Mouse (Mus musculus): ENCODE measurements at regions not wholly inside any gene's neighbourhood (a gene's known extent, or its start where the extent isn't known, plus 50 kb on each side); places are given as distances from the start of the nearest gene placed in this dataset.
"Not testable (repeated sequence)": the region's sequence is repeated elsewhere in the genome, so short reads cannot be mapped to it uniquely, and the experiment has no call there.

DNA sequence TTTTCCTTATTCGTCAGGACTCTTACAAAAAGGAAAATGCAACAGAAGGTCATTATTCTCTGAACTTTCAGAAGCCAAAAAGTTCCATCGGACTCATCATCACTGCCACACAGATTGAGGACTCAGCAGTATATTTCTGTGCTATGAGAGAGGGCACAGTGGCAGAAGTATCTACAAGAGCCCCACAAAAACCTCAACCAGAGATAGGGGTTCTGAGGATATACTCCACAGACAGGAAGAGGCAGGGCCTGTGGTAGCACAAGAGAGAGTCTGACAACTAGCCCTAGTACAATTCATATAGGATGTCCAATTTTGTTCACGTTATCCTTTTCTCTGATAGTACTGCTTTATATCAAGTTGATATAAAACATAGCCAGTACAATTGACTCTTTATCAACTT, 510.4 kb downstream of the Dad1 start:
- TF ChIP-seq CTCF, EP300 (IDR thresholded peaks at IDR 0.05): not testable (repeated sequence)

Measured in lung, postnatal 0 days (tissue).